Mouse (Mus musculus) myocyte (in vitro differentiated cells): ENCODE results near the gene Rab44.

Experiments
- POLR2A ChIP-seq: IDR thresholded peaks from one replicate; pipeline ENCODE4 v1.6.1; 2011; ENCODE audit warnings: low read depth, mild to moderate bottlenecking, control low read depth, moderate library complexity; ENCODE audit not compliant: insufficient read length
- TCF12 ChIP-seq: IDR thresholded peaks from one replicate; pipeline ENCODE4 v1.6.1; 2011; ENCODE audit warnings: mild to moderate bottlenecking, control low read depth; ENCODE audit not compliant: poor library complexity, insufficient read depth, severe bottlenecking

DNA sequence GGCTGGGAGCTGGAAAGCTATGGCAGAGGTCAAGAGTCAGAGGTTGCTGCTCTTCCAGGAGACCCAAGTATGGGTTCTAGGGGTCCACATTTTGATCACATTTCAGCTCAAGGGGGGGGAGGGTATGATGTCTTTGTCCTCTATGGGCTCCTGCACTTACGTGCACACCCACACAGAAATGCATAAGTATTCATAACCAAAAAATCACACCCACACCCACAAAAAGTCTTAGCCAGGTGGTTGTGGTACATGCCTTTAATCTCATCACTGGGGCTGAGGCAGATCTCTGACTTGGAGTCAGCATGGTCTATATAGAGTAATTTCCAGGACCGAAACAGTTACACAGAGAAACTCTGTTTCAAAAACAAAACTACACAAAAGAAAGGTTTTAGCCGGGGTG, 48.0 kb upstream of the Rab44 start:
- no peak for TF ChIP-seq POLR2A
- TF ChIP-seq TCF12, result no peak
